Mouse (Mus musculus) embryo, embryonic 9.5 days (tissue): ENCODE measurements around the gene Myrf.
A peak's percentile ranks its signal among the peaks of the same experiment; 100 is the strongest.

Source experiments
- DNase-seq: peaks from one replicate; pipeline ENCODE4 v3.0.0-alpha.2; 2017; ENCODE audit errors: extremely low spot score

Myrf gene

GRCm38 (mm10) chr19:10248128-10248527, 7.6 kb upstream of the Myrf start:
- DNase-seq = no peak

- no peak for DNase-seq
Measured at GRCm38 (mm10) chr19:10247165-10247564, 6.6 kb upstream of the Myrf start.

- peak; percentile 71 for DNase-seq
Measured at GRCm38 (mm10) chr19:10244183-10244582, 3.6 kb upstream of the Myrf start.

GRCm38 (mm10) chr19:10242916-10243315, 2.4 kb upstream of the Myrf start:
- DNase-seq = peak; percentile 65

- no peak for DNase-seq
Measured at GRCm38 (mm10) chr19:10239975-10240653, 434 bp downstream of the Myrf start.

GRCm38 (mm10) chr19:10239419-10239818, 1.1 kb downstream of the Myrf start:
- DNase-seq = no peak

- no peak for DNase-seq
Measured at GRCm38 (mm10) chr19:10238477-10238876, 2.1 kb downstream of the Myrf start.

- DNase-seq = no peak
Measured at GRCm38 (mm10) chr19:10235784-10236565, 4.6 kb downstream of the Myrf start.

GRCm38 (mm10) chr19:10232327-10233017, 8.1 kb downstream of the Myrf start:
- no peak for DNase-seq

- no peak for DNase-seq
Measured at GRCm38 (mm10) chr19:10231871-10232270, 8.7 kb downstream of the Myrf start.

GRCm38 (mm10) chr19:10231016-10231415, 9.5 kb downstream of the Myrf start:
- DNase-seq = peak; percentile 65

- DNase-seq = no peak
Measured at GRCm38 (mm10) chr19:10225767-10226166, 14.8 kb downstream of the Myrf start.

GRCm38 (mm10) chr19:10224637-10225453, 15.7 kb downstream of the Myrf start:
- DNase-seq = peak; percentile 71

- DNase-seq = no peak
Measured at GRCm38 (mm10) chr19:10223561-10223960, 17.0 kb downstream of the Myrf start.

GRCm38 (mm10) chr19:10222656-10223055, 17.9 kb downstream of the Myrf start:
- DNase-seq = peak; percentile 34

GRCm38 (mm10) chr19:10221585-10221984, 19.0 kb downstream of the Myrf start:
- DNase-seq = peak; percentile 54

- no peak for DNase-seq
Measured at GRCm38 (mm10) chr19:10219593-10219992, 21.0 kb downstream of the Myrf start.

- DNase-seq = peak; percentile 51
Measured at GRCm38 (mm10) chr19:10219108-10219507, 21.4 kb downstream of the Myrf start.

- no peak for DNase-seq
Measured at GRCm38 (mm10) chr19:10216101-10216500, 24.4 kb downstream of the Myrf start.

- DNase-seq = no peak
Measured at GRCm38 (mm10) chr19:10213796-10214471, 26.6 kb downstream of the Myrf start.

GRCm38 (mm10) chr19:10210885-10211284, 29.7 kb downstream of the Myrf start:
- DNase-seq = no peak
